Mouse (Mus musculus) liver, embryonic 13.5 days (tissue): ENCODE data around the gene Qsox1. TPM values are rescaled to one million over a fixed set of nuclear protein-coding genes. Genes with fewer than 3 reads are reported as not detected.
A peak's percentile ranks its signal among the peaks of the same experiment; 100 is the strongest.

ENCODE experiments used
- ATAC-seq: fragments of 200-750 bp; cut with Nextera tagmentation; 2 replicates; pipeline ENCODE4 v1.8.0; 2017; ENCODE audit warnings: low read depth, mild to moderate bottlenecking, moderate number of reproducible peaks, moderate library complexity
- DNase-seq: peaks from one replicate; pipeline ENCODE4 v3.0.0; 2022
- H3K27ac ChIP-seq: fragments of 300-500 bp; sonication (generic); 2 replicates; pipeline ENCODE4 v1.5.1; 2015; ENCODE audit warnings: moderate library complexity, mild to moderate bottlenecking, inconsistent platforms
- H3K27me3 ChIP-seq: fragments of 300-500 bp; sonication (generic); 2 replicates; pipeline ENCODE4 v1.6.1; 2015; ENCODE audit warnings: mild to moderate bottlenecking, inconsistent platforms
- H3K36me3 ChIP-seq: fragments of 300-500 bp; sonication (generic); 2 replicates; pipeline ENCODE4 v1.6.1; 2015; ENCODE audit warnings: mild to moderate bottlenecking, inconsistent platforms
- H3K4me1 ChIP-seq: fragments of 300-500 bp; sonication (generic); replicated peaks from 2 replicates; pipeline ENCODE4 v1.6.1; 2015; ENCODE audit warnings: inconsistent platforms
- H3K4me2 ChIP-seq: fragments of 300-500 bp; sonication (generic); 2 replicates; pipeline ENCODE4 v1.6.1; 2015; ENCODE audit warnings: inconsistent platforms, mild to moderate bottlenecking, moderate library complexity
- H3K4me3 ChIP-seq: fragments of 300-500 bp; sonication (generic); replicated peaks from 2 replicates; pipeline ENCODE4 v1.5.1; 2015; ENCODE audit warnings: mild to moderate bottlenecking, inconsistent platforms
- H3K9ac ChIP-seq: fragments of 300-500 bp; sonication (generic); 2 replicates; pipeline ENCODE4 v1.6.1; 2015; ENCODE audit warnings: mild to moderate bottlenecking, inconsistent platforms
- H3K9me3 ChIP-seq: fragments of 300-500 bp; sonication (generic); replicated peaks from 2 replicates; pipeline ENCODE4 v1.6.1; 2016; ENCODE audit warnings: inconsistent platforms
- WGBS: fragments of 180-500 bp; shearing (Covaris S2); methylation state at CpG from one replicate; pipeline ENCODE4 v1.1.7; 2015; ENCODE audit not compliant: insufficient replicate concordance; 5-methylcytosine and 5-hydroxymethylcytosine counted together
- polyA plus RNA-seq: library from polyadenylated mRNA; unstranded; fragments of >200 nt; fragmentation: Nextera tagmentation; extraction: Ambion mirVana; gene quantifications from 2 replicates; pipeline ENCODE4 v1.2.1, GENCODE M21; 2015

Gene Qsox1
- polyA plus RNA-seq, 1 experiment from 2014 or later, result 21.4 TPM

- peaks cover 4% of the 10 kb centered on the region; the same call in 1 of the 2 replicates for H3K4me1 ChIP-seq
- H3K9ac ChIP-seq, result no peak overlapping the region
- no peak overlapping the region for H3K27ac ChIP-seq
- no peaks in the 10 kb centered on the region for H3K27me3 ChIP-seq
- no peak overlapping the region for H3K4me3 ChIP-seq
- H3K9me3 ChIP-seq, result no peaks in the 10 kb centered on the region
- peaks cover 37% of the 10 kb centered on the region for H3K36me3 ChIP-seq
- H3K4me2 ChIP-seq, result no peak overlapping the region
- 53% methylated on average over 14 of the region's 14 CpGs for WGBS
- no peak for DNase-seq
- peak; percentile 37 for ATAC-seq
Observed at GRCm38 (mm10) chr1:155777641-155778625, 34.8 kb downstream of the Qsox1 start.

DNA sequence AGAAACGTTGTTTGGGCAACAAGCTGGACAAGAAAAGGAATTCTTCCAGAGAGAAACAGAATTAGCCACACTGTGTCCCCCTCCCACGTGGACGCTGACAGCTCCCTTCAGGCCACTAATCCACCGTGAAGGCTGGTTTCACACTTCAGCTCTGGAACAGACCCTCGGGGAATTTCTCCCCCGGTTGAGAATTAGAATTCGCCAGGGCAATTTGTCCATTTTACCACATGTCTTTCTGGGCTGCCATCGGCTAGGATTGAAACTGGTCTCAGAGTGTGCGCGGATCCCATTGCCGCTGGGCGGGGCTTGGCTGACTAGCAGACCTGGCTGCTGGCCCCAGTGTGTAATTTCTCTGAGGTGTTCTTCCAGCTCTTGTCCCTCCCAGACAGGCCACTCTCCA, 53.5 kb downstream of the Qsox1 start:
- H3K27me3 ChIP-seq, result peaks cover under 1% of the 10 kb centered on the region; the same call in 1 of the 2 replicates
- no peaks in the 10 kb centered on the region for H3K36me3 ChIP-seq
- DNase-seq (no peak), ATAC-seq (no peak)
- H3K4me3 ChIP-seq, result no peak overlapping the region
- no peaks in the 10 kb centered on the region for H3K4me1 ChIP-seq
- no peak overlapping the region for H3K9ac ChIP-seq
- H3K4me2 ChIP-seq, result no peak overlapping the region
- no peaks in the 10 kb centered on the region for H3K9me3 ChIP-seq
- WGBS, result 75% methylated on average over 12 of the region's 12 CpGs
- H3K27ac ChIP-seq, result no peak overlapping the region

GRCm38 (mm10) chr1:155758711-155759110, 54.0 kb downstream of the Qsox1 start:
- Histone ChIP-seq H3K27ac (no peak overlapping the region), H3K27me3 (peaks cover 5% of the 10 kb centered on the region), H3K4me1 (no peaks in the 10 kb centered on the region), H3K36me3 (no peaks in the 10 kb centered on the region), H3K4me3 (no peak overlapping the region), H3K9me3 (no peaks in the 10 kb centered on the region), H3K4me2 (no peak overlapping the region), H3K9ac (no peak overlapping the region)
- no peak for ATAC-seq
- 65% methylated on average over 4 of the region's 4 CpGs for WGBS
- no peak for DNase-seq

DNA sequence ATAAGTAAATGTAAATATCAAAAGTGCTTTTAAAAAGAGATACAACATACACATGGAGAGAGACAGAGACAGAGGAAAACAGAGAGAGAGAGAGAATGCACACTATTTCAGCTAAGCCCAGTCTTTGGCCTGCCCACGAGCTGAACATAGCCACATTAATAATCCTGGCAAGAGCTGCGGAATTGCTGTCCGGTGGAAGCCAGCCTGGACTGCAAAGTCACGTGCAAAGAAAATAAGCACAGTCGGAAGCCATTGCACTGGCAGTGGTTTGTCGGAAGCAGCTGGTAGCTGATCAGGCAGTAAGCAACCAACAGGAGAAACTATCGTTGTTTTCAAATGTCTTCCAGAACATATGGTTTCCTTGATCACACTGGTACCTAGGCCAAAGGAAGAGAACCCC, 55.1 kb downstream of the Qsox1 start:
- H3K4me2 ChIP-seq, result no peak overlapping the region
- DNase-seq (no peak), ATAC-seq (no peak)
- peaks cover 13% of the 10 kb centered on the region for H3K27me3 ChIP-seq
- H3K9ac ChIP-seq, result no peak overlapping the region
- H3K4me3 ChIP-seq, result no peak overlapping the region
- H3K27ac ChIP-seq, result no peak overlapping the region
- WGBS, result 72% methylated on average over 7 of the region's 7 CpGs
- H3K4me1 ChIP-seq, result no peaks in the 10 kb centered on the region
- no peaks in the 10 kb centered on the region for H3K36me3 ChIP-seq
- no peaks in the 10 kb centered on the region for H3K9me3 ChIP-seq

GRCm38 (mm10) chr1:155753411-155753810, 59.3 kb downstream of the Qsox1 start:
- Histone ChIP-seq H3K27me3 (peaks cover 54% of the 10 kb centered on the region), H3K9me3 (no peaks in the 10 kb centered on the region), H3K36me3 (no peaks in the 10 kb centered on the region), H3K4me2 (no peak overlapping the region), H3K4me1 (no peaks in the 10 kb centered on the region), H3K9ac (no peak overlapping the region), H3K4me3 (no peak overlapping the region), H3K27ac (no peak overlapping the region)
- 59% methylated on average over 9 of the region's 9 CpGs for WGBS
- ATAC-seq (no peak), DNase-seq (no peak)

DNA sequence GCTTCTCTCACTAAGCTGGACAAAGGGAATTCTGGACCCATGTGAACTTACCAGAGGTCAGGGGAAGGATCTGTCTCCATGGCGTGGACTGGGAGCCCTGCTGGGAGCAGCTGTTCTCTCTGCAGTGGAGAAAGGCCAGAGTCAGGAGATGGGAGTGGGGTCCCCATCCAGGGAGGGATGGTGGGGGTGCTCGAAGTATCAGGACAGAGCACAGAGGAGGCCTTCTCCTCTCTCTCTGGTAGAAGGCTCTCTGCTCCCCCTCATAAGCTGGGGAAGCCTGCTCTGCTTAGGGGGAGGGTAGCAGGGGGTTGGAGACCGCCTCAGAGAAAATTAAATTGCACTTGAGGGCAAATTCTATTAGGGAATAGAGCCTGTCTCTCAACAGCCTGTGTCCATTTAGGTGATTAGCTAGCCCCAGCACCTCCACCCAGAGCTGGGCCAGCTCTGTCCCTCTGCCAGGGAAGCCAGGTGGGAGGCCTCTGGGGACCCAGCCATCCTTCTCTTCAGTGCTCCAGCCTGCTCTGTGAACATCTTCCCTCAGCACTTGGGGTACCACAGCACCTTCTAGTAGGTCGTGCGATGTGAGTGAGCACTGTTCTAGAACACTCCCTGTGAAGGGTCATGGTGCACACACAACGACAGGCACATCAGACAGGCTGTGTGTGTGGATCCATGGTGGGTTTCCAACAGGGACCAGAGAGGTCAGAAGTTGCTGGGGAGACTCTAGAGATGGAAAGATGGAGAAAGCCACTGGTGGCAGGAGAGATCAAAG, 61.0 kb downstream of the Qsox1 start, which contains the start of gene Lhx4:
TSS of gene Lhx4 (minus strand) at position 201 of the 772 bp plus-strand sequence.
- ATAC-seq (no peak), DNase-seq (no peak)
- WGBS, result 46% methylated on average over 6 of the region's 6 CpGs
- peaks cover 71% of the 10 kb centered on the region for H3K27me3 ChIP-seq
- no peak within 1 kb of the TSS for H3K4me3 ChIP-seq
- H3K4me2 ChIP-seq, result no peak within 1 kb of the TSS
- H3K36me3 ChIP-seq, result no peaks in the 10 kb centered on the region
- no peaks in the 10 kb centered on the region for H3K4me1 ChIP-seq
- no peaks in the 10 kb centered on the region for H3K9me3 ChIP-seq
- no peak within 1 kb of the TSS for H3K27ac ChIP-seq
- H3K9ac ChIP-seq, result no peak within 1 kb of the TSS

GRCm38 (mm10) chr1:155750517-155751178, 62.0 kb downstream of the Qsox1 start:
- Histone ChIP-seq H3K4me1 (no peaks in the 10 kb centered on the region), H3K36me3 (no peaks in the 10 kb centered on the region), H3K9ac (no peak overlapping the region), H3K9me3 (no peaks in the 10 kb centered on the region), H3K4me3 (no peak overlapping the region), H3K27ac (no peak overlapping the region), H3K27me3 (peaks cover 82% of the 10 kb centered on the region), H3K4me2 (no peak overlapping the region)
- ATAC-seq (no peak), DNase-seq (no peak)
- 25% methylated on average over 11 of the region's 11 CpGs for WGBS

GRCm38 (mm10) chr1:155747911-155748310, 64.8 kb downstream of the Qsox1 start:
- H3K9ac ChIP-seq, result no peak overlapping the region
- H3K27me3 ChIP-seq, result peaks cover 89% of the 10 kb centered on the region
- DNase-seq (no peak), ATAC-seq (no peak)
- no peak overlapping the region for H3K4me3 ChIP-seq
- H3K4me2 ChIP-seq, result no peak overlapping the region
- H3K27ac ChIP-seq, result no peak overlapping the region
- H3K36me3 ChIP-seq, result no peaks in the 10 kb centered on the region
- H3K4me1 ChIP-seq, result peaks cover under 1% of the 10 kb centered on the region; the same call in 1 of the 2 replicates
- WGBS, result 62% methylated on average over 5 of the region's 5 CpGs
- no peaks in the 10 kb centered on the region for H3K9me3 ChIP-seq

GRCm38 (mm10) chr1:155747011-155747410, 65.7 kb downstream of the Qsox1 start:
- Histone ChIP-seq H3K4me3 (no peak overlapping the region), H3K9me3 (no peaks in the 10 kb centered on the region), H3K27ac (no peak overlapping the region), H3K4me1 (peaks cover 10% of the 10 kb centered on the region), H3K27me3 (peaks cover 92% of the 10 kb centered on the region), H3K4me2 (no peak overlapping the region), H3K36me3 (no peaks in the 10 kb centered on the region), H3K9ac (no peak overlapping the region)
- DNase-seq (no peak), ATAC-seq (no peak)
- WGBS, result 21% methylated on average over 8 of the region's 8 CpGs

- no peaks in the 10 kb centered on the region for H3K9me3 ChIP-seq
- peak overlapping the region; percentile 55 for H3K4me3 ChIP-seq
- no peaks in the 10 kb centered on the region for H3K36me3 ChIP-seq
- 1% methylated on average over 73 of the region's 81 CpGs for WGBS
- H3K27ac ChIP-seq, result no peak overlapping the region
- peak overlapping the region; percentile 75 for H3K4me2 ChIP-seq
- H3K9ac ChIP-seq, result no peak overlapping the region
- no peak for ATAC-seq
- no peak for DNase-seq
- H3K27me3 ChIP-seq, result peaks cover 94% of the 10 kb centered on the region
- H3K4me1 ChIP-seq, result peaks cover 20% of the 10 kb centered on the region
Observed at GRCm38 (mm10) chr1:155742411-155743363, 70.0 kb downstream of the Qsox1 start.
